ENCODE assay signal across 8 mouse cellular contexts in the genomic region with DNA sequence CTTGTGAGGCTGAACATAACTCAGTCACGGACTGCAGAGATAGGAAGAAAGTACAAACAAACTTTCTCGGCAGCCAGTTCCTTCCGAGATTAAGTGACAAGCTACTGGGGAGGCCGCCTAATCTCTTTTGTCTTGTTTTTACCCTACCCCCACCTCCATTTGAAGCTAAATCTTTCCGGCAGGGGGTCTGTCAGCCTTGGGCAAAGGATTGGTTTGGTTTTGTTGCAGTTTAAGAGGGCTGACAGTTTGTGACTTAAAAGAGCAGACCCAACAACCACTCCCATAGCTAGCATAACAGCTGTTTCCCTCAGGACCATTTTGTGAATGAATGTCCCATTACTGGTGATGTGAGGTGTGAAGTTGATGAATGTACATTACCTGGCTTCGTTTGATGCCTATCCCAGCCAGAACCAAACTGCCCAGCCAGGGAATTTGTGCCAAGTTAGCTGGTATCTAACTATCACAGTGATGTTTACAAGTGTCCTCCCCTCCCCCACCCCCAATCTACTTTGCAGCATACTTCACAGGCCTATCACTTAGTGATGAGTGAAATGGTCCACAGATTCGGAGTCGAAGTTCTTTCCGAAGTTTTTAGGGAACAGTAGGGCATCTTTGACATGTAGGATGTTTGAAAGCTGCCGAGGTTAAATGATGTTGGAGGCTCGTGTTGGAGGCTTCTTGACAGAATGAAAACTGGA. TPM values are rescaled to one million over a fixed set of nuclear protein-coding genes. Genes with fewer than 3 reads are reported as not detected.
DNase-seq lines count a peak whose midpoint lies in the region; ATAC-seq and TF ChIP-seq lines count a peak whose summit lies in the region.
"Had no signal": no experiment of that assay in that cellular context is flagged by ENCODE, and none has a peak within 500 bp of the region (broad histone marks: within the 10 kb centered on the region; RNA-seq: fewer than 3 reads in every experiment).

No protein-coding gene starts in this region.

- TF ChIP-seq CTCF in stomach, postnatal 0 days (IDR thresholded peaks at IDR 0.05; ENCODE audit: low read depth) = no peak

- ATAC-seq in lung, embryonic 16.5 days (ENCODE audit: low read depth) = peak; percentile 20
- ATAC-seq in forebrain, embryonic 16.5 days = peak; percentile 10; the same call in 1 of the 2 replicates
- ATAC-seq in liver, embryonic 16.5 days (ENCODE audit: low read depth) = no peak
- no peak for ATAC-seq in stomach, postnatal 0 days (ENCODE audit: low FRiP score, low TSS enrichment)
- ATAC-seq in granulocyte monocyte progenitor cell, adult 5-6 weeks (replicated peaks; ENCODE audit: poor library complexity, severe bottlenecking) = no peak

- peak overlapping the region; percentile 66 for H3K4me2 ChIP-seq in lung, embryonic 16.5 days (ENCODE audit: low read depth, low read length)
- H3K4me2 ChIP-seq in forebrain, embryonic 16.5 days (ENCODE audit: low read length) = peak overlapping the region; percentile 45
- H3K4me2 ChIP-seq in liver, embryonic 16.5 days (ENCODE audit: low read depth, low read length) = peak overlapping the region; percentile 49
- peak overlapping the region; percentile 56 for H3K4me2 ChIP-seq in stomach, postnatal 0 days (replicated peaks; ENCODE audit: low read depth)

- H3K27ac ChIP-seq in lung, embryonic 16.5 days (ENCODE audit: low read length) = peak overlapping the region; percentile 37
- H3K27ac ChIP-seq in forebrain, embryonic 16.5 days (ENCODE audit: low read length) = no peak overlapping the region
- no peak overlapping the region for H3K27ac ChIP-seq in liver, embryonic 16.5 days (ENCODE audit: low read length)
- H3K27ac ChIP-seq in stomach, postnatal 0 days (replicated peaks) = no peak overlapping the region

- H3K9me3 ChIP-seq in lung, embryonic 16.5 days (ENCODE audit: control insufficient read depth, low read length) = no peaks in the 10 kb centered on the region
- no peaks in the 10 kb centered on the region for H3K9me3 ChIP-seq in forebrain, embryonic 16.5 days (ENCODE audit: control insufficient read depth, low read length)
- no peaks in the 10 kb centered on the region for H3K9me3 ChIP-seq in liver, embryonic 16.5 days (replicated peaks; ENCODE audit: control insufficient read depth, low read length)
- H3K9me3 ChIP-seq in stomach, postnatal 0 days (ENCODE audit: control insufficient read depth, low read length) = no peaks in the 10 kb centered on the region

- WGBS in lung, embryonic 16.5 days = 10% methylated on average over 11 of the region's 11 CpGs
- 12% methylated on average over 11 of the region's 11 CpGs for WGBS in forebrain, embryonic 16.5 days
- 23% methylated on average over 11 of the region's 11 CpGs for WGBS in liver, embryonic 16.5 days (ENCODE audit: insufficient replicate concordance)
- 14% methylated on average over 11 of the region's 11 CpGs for WGBS in stomach, postnatal 0 days

- peaks cover 11% of the 10 kb centered on the region; the same call in 1 of the 2 replicates for H3K4me1 ChIP-seq in lung, embryonic 16.5 days (replicated peaks; ENCODE audit: control insufficient read depth, insufficient read depth, low read length)
- H3K4me1 ChIP-seq in forebrain, embryonic 16.5 days (replicated peaks; ENCODE audit: control insufficient read depth, insufficient read depth, low read length) = peaks cover 9% of the 10 kb centered on the region
- H3K4me1 ChIP-seq in liver, embryonic 16.5 days (ENCODE audit: control insufficient read depth, low read depth, low read length) = no peaks in the 10 kb centered on the region
- H3K4me1 ChIP-seq in stomach, postnatal 0 days (replicated peaks; ENCODE audit: control insufficient read depth, insufficient read depth) = no peaks in the 10 kb centered on the region

- no peaks in the 10 kb centered on the region for H3K36me3 ChIP-seq in lung, embryonic 16.5 days (ENCODE audit: control insufficient read depth, insufficient read depth, low read length)
- H3K36me3 ChIP-seq in forebrain, embryonic 16.5 days (ENCODE audit: control insufficient read depth, insufficient read depth) = no peaks in the 10 kb centered on the region
- no peaks in the 10 kb centered on the region for H3K36me3 ChIP-seq in liver, embryonic 16.5 days (ENCODE audit: control insufficient read depth, insufficient read depth)
- no peaks in the 10 kb centered on the region for H3K36me3 ChIP-seq in stomach, postnatal 0 days (ENCODE audit: control insufficient read depth, insufficient read depth, low read length)

- H3K27me3 ChIP-seq in lung, embryonic 16.5 days (ENCODE audit: control insufficient read depth, insufficient read depth, low read depth, low read length) = no peaks in the 10 kb centered on the region
- H3K27me3 ChIP-seq in forebrain, embryonic 16.5 days (replicated peaks; ENCODE audit: control insufficient read depth, insufficient read depth, low read length) = no peaks in the 10 kb centered on the region
- no peaks in the 10 kb centered on the region for H3K27me3 ChIP-seq in liver, embryonic 16.5 days (ENCODE audit: control insufficient read depth, insufficient read depth, low read depth, low read length)
- H3K27me3 ChIP-seq in stomach, postnatal 0 days (ENCODE audit: control insufficient read depth, insufficient read depth, low read length) = no peaks in the 10 kb centered on the region

- DNase-seq in lung, postnatal 10 days = no peak
- DNase-seq in stomach, postnatal 0 days (ENCODE audit: low spot score) = no peak
- DNase-seq in thymus, postnatal 14 days = no peak

- peak overlapping the region; percentile 57 for H3K9ac ChIP-seq in lung, embryonic 16.5 days (ENCODE audit: low read length)
- H3K9ac ChIP-seq in forebrain, embryonic 16.5 days (replicated peaks; ENCODE audit: low read depth, low read length) = no peak overlapping the region
- H3K9ac ChIP-seq in liver, embryonic 16.5 days (ENCODE audit: low read depth, low read length) = no peak overlapping the region
- 0 out of 2 replicates have a peak overlapping the region, but pooled peaks have one; percentile 18 for H3K9ac ChIP-seq in stomach, postnatal 0 days (ENCODE audit: low read length)

- no peak for TF ChIP-seq EP300 in stomach, postnatal 0 days (optimal IDR thresholded peaks at IDR 0.05)

- peak overlapping the region; percentile 44 for H3K4me3 ChIP-seq in lung, embryonic 16.5 days (ENCODE audit: low read length)
- H3K4me3 ChIP-seq in forebrain, embryonic 16.5 days (replicated peaks; ENCODE audit: low read length) = peak overlapping the region; percentile 14; the same call in 1 of the 2 replicates
- H3K4me3 ChIP-seq in liver, embryonic 16.5 days (ENCODE audit: low read depth, low read length) = 0 out of 2 replicates have a peak overlapping the region, but pooled peaks have one; percentile 19
- peak overlapping the region; percentile 27 for H3K4me3 ChIP-seq in stomach, postnatal 0 days (ENCODE audit: low read depth, low read length)

RNA-seq across cellular contexts. Expression of gene Gm9195, which starts 15.2 kb away (rescaled TPM):
- not detected in 2 replicates for polyA plus RNA-seq in lung, embryonic 16.5 days (2015; fragmentation: Nextera tagmentation; extraction: Ambion mirVana)
- not detected in 2 replicates for polyA plus RNA-seq in forebrain, embryonic 16.5 days (2015; fragmentation: Nextera tagmentation; extraction: Ambion mirVana)
- not detected in 2 replicates for polyA plus RNA-seq in liver, embryonic 16.5 days (2015; fragmentation: Nextera tagmentation; extraction: Ambion mirVana)
- not detected in 2 replicates for polyA plus RNA-seq in stomach, postnatal 0 days (2015; fragmentation: Nextera tagmentation; extraction: Ambion mirVana)
- total RNA-seq in granulocyte monocyte progenitor cell, adult 5-6 weeks (2014; fragmentation: Nextera tagmentation) = not detected in 2 replicates
- total RNA-seq in granulocyte monocyte progenitor cell, adult 5-6 weeks (2017) = not detected in 2 replicates
- total RNA-seq: left cerebral cortex, postnatal 25 days had no signal

Comparison
In these comparisons a context has a peak if more than half of its experiments do, and no peak if none do; other contexts are left out.
1. ATAC-seq: peak in lung, embryonic 16.5 days (single experiment) and forebrain, embryonic 16.5 days (single experiment); none in liver, embryonic 16.5 days (single experiment), stomach, postnatal 0 days (single experiment) and granulocyte monocyte progenitor cell, adult 5-6 weeks (single experiment).
2. H3K9ac ChIP-seq: peak in lung, embryonic 16.5 days (single experiment) and stomach, postnatal 0 days (single experiment); none in forebrain, embryonic 16.5 days (single experiment) and liver, embryonic 16.5 days (single experiment).
3. Peak in every context shown above with its lines, with median percentiles within 50 percentile points of each other: H3K4me2 ChIP-seq and H3K4me3 ChIP-seq.